Mouse (Mus musculus) CD4-positive naive resting alpha-beta T cell, adult 76 days (primary cell): ENCODE results near the gene Muc15. TPM values are rescaled to one million over a fixed set of nuclear protein-coding genes. Genes with fewer than 3 reads are reported as not detected.

Experiments used
- total RNA-seq: library from RNA; stranded (reverse); gene quantifications from one replicate; pipeline ENCODE4 v1.2.4, GENCODE M21; 2023

Muc15 gene
- not detected for total RNA-seq

DNA sequence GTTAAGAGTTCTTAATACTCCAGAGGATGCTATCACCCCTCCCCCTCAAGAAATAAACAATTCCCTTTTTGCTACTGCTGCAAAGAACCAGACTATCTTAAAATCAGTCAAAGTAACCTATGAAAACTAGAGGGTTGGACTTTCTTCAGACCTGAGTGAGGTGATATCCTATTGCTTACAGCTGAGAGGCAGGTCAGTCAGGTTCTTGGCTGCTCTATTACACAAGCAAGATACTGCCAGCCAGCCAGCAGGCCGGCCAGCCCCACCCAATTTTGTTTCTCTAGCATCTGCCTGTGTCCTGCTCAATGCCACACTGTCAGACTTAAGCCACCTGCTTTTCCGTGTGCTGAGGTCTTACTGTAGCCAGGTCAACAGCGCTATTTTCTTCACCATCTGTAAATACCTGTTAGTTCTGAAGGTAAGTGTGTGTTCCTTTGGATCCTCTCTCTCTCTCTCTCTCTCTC is at the start of gene Muc15:
TSS of gene Muc15 (plus strand) at position 51 of the 464 bp plus-strand sequence.

Other genes starting within 250 kb of the Muc15 start
- gene Slc5a12, start 124.0 kb upstream of the Muc15 start, total RNA-seq: not detected
- gene Ano3, start 229.6 kb downstream of the Muc15 start, total RNA-seq: not detected